Mouse (Mus musculus) kidney, postnatal 14 days (tissue): ENCODE data around the gene Myo6.

Source experiments
- DNase-seq: peaks from one replicate; pipeline ENCODE4 v3.0.0; 2022; ENCODE audit warnings: mixed read lengths

Myo6 gene

DNA sequence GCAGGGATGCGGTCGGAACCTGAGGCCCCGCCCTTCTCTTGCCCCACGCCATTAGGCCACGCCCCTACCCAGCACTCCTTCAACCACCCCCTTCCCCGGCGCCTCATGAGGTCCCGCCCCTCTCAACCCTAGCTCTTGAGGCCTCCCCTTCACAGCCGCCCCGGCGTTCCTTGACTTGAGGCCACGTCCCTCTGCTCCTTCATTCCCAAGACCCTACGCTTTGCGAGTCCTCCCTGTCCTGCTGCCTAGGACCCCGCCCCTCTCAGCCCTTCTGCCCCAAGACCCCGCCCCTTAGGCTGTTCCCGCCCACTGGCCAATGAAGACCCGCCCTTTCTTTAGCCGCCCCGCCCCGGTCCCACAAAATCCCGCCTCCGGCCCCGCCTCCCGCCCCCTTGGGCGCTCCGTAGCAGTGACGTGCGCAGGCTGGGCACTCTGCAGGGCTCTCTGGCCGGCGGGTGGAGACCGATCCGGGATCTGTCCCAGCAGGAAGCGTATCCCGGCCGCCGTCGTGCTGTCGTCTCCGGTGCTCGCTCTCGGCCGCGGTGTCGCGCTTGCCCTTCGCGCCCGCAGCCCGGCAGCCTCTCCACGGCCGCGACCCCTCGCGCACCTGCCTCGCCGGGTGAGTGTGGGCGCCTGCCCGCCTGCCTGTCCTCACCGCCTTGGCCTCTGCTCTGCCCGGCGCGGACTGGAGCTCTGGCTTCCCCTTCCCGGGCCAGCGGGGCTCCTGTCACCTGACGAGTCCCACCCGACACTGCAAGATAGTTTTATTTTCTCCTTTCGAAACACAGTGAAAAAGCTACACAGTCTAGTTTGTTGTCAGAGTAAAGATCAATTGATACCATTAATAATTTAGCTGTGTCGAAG is at the start of gene Myo6:
Gene Myo6 (plus strand): TSS at position 421 of the 864 bp plus-strand sequence.
- DNase-seq = peak; percentile 97

DNA sequence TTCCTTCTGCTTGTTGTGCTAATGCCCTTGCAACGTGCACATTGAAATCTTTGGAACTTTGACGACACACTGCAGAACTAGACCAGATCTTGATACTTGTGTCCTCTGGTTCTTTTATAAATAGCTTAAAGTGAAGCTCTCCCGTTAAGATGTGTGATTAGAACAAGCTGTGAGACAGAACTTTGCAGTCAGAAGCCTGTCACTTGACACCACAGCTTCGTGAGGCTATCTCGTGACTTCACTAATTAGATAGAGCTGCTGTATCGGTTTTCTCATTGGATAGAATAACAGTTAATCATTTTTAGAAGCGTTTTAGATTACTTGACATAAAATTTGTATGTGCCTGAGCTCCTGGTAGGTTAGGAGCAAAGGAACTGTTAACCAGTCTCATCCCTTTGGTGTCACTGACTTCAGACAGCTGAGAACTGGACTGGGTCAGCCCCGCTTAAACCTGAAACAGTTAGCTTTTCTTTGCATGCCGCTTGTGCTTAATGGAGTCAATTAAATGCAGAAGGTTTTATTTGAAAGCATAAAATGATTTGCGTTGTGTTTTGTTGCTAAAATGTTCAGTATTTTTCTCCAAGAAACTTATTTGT is 18.7 kb upstream of the Myo6 start:
- peak; percentile 34 for DNase-seq

DNA sequence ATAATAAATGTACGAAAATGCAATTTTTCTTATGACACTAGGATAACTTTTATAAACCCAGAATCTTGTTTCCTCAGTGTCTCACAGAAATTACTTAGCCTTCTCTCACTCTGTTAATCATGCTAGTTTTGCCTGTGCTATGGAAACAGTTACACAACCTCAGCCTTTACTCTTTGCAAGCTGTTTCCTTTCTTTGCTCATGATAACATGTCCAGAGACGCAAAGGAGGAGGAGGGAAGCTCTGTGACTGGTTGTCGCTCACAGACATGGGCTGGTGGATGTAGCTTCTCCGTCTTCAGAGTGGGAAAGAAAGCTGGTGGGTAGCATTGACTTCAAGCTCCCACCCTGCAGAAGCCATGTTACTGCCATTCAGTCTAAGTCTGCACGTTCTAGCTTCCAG is 15.2 kb upstream of the Myo6 start:
- DNase-seq = no peak

DNA sequence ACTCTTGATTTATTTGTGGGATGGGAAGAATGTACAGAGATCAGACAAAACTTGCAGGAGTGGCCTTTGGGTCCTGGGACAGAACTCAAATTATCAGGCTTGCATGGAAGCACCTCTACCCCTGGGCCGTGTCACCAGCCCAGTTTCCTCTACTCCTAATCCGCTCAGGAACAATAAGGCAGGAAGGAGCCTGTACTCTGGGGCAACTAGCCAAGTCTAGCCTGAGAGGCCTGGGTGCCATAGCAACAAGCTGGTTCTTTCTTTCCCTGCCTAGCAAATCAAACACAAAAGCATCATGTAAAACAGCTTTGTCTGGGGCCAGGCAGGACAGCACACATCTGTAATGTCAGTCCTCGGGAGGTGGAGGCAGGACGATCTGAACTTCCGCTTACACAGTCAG is 9.6 kb upstream of the Myo6 start:
- DNase-seq = peak; percentile 79

DNA sequence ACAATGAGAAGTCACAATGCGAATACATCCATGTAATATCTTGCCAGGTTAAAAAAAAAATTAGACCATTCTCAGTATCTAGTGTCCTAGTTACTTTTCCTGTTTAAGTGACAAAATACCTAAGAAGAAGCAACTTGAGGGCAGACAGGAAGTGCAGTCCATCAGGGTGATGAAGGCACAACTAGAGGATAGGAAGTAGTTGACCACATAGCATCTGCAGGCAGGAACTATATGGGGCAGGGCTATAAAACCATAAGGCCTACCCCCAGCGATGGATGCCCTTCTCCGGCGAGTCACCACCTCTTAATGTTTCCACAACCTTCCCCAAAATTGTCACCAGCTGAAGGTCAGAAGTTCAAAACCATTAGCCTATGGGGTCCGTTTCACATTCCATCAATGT is 8.1 kb upstream of the Myo6 start:
- DNase-seq = no peak

DNA sequence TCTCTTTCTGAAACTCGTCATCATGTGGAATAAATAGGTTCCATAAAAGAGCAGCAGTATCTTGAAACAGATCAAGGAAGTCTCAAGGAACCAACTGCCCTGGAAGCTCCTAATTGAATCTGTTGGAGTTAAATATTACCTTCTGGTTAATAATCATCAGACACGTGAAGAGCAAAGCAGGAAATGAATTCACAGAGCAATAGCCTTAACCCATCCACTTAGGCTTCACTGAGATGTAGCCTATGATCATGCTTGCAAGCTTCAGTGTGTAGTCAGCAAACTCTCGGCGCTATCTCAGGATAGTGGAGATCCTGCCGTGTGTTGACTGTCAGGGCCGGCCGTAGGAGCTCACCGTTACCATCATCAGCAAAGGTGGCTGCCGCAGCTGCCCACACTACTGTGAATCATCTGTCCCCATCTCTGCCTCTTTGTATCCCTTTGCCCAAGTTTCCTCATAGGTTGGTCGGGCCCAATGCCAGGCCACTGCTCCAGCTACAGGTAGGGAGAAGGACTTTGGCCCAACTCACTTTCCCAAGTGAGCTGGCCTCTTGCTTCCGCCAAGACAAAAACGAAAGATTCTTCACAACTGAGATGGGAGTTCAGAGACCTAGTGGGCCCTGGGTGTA is 6.9 kb upstream of the Myo6 start:
- DNase-seq = peak; percentile 73

DNA sequence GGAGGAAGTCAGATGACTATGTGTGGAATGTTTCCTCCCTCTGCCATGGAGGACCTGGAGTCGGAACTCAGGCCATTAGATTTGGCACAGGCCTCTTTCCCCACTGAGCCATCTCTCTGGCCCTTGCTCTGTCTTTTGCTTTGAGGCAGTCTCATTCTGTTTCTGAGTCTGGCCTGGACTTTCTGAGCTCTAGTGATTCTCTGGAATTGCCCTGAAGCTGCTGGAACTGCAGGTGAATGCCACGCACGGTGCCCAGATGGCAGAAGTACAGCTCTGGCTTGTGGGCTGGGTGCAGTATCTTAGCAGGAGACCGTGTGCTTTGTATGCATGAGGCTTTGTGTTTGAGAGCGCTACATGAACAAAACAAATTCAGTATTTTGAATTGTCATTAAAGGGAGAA is 5.9 kb upstream of the Myo6 start:
- DNase-seq = peak; percentile 74

DNA sequence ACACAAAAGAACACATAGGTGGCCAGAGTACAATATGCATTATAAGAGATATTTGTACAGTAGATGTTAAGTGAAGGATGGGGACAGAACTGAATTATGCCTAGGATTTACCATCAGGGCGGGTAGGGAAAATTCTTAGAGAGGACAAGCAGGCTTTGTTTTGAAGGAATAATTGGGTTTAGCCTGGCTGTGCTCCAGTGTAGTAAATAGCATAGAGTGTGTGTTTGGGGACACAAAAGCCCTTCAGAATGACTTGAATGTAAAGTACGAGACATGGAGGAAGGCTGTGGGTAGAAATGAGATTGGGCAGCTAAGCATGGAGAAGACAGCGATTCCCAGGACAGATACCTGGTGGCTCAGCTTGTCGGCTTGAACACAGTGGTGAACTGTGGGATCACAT is 3.4 kb upstream of the Myo6 start:
- DNase-seq = no peak

DNA sequence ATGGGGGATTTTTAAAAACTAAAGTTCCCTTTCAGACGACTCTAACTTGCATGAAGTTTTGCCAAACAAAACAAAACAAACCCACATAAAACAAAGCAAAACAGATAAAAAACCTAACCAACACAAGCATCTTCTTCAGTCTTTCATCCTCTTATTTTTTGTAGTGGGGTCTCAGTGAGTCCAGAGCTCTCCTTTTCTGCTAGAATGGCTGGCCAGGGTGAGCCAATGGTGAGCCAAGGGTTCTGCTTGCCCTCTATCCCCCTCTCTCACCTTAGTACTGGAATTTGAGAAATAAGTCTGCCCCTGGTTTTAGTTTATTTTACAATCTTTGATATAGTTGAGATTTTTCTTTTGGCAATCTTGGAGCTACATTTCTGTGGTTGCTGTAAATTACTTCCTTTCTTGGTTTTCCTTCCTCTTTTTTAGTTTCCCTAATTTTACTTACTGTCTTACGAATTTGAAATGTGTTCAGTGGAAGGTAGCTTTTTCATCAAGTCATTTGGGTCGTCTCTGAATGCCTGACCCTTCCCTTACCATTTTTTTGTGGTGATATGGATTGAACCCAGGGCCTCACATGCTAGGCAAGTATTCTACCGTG is 1.6 kb upstream of the Myo6 start:
- DNase-seq = no peak

DNA sequence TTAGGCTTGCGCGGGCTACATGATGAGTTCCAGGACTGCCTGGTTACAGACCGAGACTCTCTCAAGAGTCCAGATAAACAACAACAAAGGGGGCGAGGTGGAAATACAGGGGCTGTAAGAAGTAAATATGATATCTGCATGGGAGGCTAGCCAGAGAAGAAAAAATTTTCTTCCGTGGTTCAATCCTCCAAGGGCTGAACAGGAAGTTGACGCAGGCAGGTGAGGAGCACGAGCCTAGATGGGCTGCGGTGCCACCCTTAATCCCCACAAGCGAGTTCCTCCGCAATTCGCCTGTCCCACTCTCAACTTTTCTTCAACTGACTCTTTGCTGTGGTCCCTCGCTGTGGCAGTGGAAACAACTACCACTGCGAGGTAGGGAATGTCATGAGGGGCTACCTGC is 640 bp upstream of the Myo6 start:
- no peak for DNase-seq

DNA sequence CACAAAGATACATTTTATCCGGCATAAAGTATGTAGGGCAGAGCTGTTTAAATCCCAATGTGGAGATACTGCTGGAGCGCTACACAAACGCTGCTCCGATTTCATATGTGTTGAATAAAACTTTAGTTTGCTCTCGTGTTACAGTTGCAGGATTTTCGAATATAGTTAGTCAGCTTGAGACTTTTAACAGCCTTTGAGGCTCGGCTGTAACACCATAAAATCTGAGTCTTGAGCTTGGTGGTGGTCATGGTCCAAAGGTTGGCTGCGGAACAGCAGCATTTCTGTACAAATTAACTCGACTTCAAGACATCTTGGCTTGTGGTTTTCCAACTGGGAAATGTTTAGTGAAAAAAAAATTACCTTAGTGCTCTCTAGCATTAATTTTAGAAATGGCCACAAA is 859 bp downstream of the Myo6 start:
- peak; percentile 72 for DNase-seq

DNA sequence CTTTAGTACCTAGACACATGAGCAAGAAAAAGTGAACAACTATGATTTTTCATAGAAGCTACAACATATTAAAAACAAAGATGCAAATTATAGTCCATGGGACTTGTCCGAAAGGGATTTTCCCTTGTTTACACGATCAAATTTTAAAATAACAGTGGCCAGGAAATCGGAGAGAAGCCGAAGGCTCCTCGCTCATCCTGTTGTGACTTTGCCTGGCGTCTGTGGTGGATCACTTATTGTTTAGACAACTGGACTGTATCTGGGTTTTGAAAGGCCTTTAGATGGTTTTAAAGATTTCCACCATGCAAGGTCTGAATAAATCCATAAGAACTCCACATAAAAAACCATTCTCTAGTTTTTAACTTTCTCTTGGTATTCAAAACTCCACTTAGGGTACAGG is 1.6 kb downstream of the Myo6 start:
- no peak for DNase-seq

DNA sequence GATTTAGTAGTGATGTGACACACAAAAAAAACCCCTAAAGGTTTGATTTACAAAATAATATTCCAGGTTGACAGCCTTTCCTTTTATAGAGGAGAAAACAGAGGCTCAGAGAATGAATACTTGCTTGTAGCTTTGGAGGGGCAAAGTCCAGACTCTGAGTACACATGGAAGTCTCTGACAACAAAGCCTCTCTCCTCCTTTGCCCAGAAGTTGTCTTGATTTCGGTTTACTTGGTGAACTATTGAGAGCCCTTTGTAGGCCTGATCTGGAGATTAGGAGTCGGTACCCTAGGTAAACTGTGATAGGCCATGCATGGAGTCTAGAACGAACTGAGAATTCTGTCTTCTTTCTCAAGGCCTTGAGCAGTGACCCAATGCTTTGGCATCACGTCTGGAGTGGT is 2.3 kb downstream of the Myo6 start:
- peak; percentile 45 for DNase-seq

DNA sequence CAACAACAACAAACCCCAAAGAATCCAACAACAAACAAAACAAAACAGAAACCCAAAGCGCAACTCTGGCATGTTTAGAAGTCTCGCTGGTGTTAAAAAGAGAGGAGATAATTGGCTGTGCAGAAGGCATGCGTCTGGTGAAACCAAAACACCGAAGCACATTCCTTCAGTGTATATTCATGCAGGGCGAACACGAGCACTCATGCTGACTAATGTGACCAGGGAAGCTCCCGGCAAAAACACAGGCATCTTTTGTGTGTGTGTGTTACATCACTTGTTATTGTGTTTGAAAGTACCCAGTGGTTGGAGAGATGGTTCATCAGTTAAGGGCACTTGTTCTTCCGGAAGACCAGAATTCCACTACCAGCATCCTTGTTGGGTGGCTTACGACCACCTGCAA is 4.7 kb downstream of the Myo6 start:
- DNase-seq = no peak

DNA sequence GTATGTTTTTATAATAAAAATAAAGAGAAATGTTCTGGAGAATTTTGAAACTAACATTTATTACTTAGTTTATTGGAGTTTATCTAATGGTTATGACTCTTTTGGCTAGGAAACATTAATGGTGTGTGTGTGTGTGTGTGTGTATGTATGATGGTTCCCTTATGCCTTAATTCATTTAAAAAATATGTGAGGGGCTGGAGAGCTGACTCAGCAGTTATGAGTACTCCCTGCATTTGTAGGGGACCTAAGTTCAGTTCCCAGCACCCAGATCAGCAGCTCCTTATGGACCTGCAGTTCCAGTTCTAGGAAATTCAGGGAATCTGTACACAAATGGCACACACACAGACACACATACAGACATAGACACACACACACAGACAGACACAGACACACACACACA is 6.4 kb downstream of the Myo6 start:
- DNase-seq = no peak

DNA sequence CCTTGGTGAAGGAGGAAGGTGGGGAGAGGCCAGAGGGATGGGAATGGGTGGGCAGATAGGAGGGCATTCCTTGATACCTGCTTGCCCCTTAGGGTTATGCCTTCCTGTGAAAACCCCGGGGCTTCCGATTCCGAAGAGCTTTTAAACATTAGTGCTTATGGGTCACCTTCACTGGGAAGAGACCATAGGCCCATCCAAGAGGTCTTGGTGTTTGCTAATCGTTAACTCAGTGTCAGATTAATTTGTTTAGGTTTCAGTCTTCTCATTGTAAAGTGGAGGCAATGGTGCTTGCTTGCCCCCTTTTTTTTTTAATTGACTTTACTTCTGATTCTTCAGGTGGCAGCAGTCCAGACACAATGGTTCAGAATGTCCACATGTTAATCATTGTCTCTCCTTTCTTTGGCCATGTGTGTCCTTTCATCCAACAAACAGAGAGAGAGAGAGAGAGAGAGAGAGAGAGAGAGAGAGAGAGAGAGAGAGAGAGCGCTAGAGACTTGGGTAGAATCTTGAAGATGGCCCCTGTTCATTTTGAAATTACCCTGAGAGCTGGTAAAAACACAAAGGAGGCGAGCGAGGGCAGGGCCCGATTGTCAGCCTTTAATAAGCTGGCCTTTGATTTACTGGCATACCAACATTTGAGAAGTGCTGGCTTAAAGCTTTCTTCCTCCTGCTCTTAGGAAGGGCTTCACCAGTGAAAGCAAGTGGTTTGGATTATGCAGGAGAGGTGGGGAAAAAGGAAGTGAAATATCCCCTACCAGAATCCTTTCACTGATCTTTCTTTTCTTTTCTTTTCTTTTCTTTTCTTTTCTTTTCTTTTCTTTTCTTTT is 7.8 kb downstream of the Myo6 start:
- peak; percentile 54 for DNase-seq

DNA sequence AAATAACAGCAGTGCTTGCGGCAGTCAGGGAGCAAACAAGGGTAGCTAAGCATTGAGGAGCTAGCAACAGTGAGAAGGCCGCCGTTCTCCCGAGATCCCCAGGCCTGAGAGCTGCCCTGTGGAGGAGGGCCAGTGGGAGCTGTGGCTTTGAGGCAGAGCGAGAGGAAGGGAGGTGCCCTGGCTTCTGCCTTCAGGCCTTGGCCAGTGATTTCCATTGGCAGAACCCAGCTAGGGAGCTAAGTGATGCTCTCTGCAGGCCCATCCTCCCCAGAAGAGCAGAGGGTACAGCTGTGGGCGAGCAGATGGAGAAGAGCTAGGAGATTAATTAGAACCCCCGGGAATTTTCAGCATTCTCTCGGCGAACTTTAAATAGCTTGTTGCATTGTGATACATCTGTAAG is 8.8 kb downstream of the Myo6 start:
- DNase-seq = peak; percentile 49

DNA sequence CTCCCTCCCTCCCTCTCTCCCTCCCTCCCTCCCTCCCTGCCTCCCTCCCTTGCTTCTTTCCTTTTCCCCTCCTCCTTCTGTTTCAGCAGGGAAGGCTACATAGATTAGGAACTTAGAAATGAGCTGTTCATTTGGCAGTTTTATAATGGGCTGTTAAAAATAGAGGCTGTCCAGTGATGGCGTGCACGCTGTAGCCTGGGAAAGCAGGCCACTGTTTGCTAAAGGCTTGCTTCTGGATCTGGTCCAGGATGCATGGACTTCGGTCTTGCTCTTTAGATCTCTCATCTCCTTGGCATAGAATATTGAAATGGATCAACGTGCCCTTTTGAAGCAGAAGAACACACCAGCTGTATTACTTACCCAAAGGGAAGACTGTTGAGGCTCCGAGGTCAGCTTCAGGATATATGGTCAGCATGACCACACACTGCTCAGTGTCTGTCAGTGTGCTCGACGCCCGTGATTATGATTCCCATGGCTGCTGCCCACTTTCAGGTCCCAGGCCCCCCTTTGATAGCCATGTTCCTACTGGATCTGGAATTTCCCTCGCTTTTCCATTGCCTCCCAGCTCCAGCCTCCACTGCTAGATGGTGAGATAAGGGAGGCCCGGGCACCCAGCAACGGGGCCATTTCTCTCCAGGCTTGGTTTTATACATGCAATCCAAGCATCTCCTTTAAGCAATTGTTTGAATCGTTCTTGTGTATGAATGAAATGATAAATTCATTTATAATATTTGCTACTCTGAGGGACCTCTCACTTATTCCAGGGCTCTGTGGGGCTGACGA is 12.1 kb downstream of the Myo6 start:
- DNase-seq = peak; percentile 78

DNA sequence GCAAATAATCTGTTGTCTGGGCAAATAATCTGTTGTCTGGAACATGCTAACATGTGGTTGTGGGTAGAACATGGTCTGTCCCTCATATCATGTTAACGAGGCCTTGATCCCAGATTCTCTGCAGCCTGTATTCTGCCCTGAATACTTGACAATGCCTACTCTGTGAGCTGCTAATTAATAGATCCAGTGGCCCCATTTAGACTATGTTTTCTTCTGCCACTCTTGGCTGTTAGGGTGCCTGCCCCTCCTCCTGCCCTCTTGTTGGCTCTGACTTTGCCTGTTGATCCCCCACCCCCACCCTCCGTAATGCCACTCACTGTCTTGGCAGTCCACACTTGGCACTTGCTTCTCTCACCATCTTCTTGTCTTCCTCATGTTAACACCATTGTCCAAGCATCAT is 13.8 kb downstream of the Myo6 start:
- no peak for DNase-seq

DNA sequence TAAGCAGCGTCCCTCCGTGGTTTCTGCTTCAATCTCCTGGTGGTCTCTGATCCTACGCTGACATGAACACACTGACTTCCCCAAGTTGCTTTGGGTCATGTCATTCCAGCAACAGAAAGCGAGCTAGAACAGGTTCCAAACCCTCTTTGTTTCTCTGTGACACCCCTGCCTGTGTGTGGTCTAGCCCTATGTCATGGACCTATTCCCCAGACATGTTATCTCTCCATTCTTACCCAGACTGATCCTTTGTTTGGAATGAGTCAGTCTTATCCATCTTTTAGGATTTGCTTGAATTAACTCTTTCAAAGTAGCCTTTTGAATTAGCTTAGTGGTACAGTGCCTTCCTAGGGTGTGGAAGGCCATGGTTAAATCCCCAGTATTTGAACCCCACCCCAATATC is 14.9 kb downstream of the Myo6 start:
- no peak for DNase-seq

DNA sequence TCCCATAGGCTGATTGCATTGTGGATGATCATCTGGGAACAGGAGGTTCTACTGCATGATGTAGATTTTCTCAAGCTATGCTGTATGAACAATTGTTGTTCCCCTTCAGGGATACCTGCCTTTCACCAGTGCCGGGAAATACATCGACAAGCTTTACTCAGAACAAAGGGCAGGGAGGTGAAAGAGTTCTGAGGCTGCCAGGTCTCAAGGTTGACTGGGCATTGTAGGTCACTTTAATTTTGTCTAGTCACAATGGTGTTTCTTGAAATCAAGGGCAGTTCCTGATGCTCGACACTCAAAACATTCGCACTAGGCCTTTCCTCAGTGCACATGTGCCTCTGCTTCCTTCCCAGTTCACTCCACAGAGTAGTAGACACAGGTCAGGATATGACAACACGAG is 15.9 kb downstream of the Myo6 start:
- DNase-seq = no peak

DNA sequence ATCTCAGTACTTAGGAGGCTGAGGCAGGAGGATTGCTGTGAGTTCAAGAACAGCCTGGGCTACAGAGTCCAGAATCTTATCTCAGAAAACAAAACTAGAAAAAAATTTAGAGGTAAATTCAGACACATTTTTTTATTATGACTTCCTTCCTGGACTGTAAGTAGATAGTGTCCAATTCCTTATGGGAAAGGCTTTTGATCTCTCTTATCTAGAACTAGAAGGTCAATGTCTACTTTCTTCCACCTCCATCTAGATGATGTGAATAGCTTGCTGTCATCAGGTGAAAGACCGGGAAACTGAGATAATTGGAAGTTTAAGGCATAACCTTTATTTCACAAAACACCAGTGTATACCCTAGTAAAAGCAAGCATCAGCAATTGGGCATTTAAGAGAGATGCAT is 16.9 kb downstream of the Myo6 start:
- no peak for DNase-seq
